Mouse (Mus musculus): ENCODE results near the gene Utp14b.

Utp14b gene

DNA sequence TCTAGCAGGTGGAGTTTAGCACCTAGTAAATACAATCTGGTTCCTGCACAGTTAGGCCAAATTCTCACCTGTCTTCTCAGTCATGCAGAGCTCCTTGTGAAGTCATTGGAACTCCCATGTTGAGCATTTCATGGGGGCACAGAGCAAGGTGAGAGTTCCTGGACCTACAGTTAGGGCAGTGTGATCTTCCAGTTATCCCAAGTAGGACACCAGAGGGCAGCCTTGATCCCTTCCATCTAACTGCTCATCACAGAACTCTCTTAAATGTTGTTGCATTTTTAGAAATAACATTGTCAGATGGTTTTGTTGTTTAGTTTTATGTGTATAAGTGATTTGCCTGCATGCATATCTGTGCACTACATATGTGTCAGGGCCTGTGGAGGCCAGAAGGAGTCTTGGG lies 29.0 kb downstream of the Utp14b start:
- DNase-seq (ENCODE audit: low read depth, low spot score), result no peak

DNA sequence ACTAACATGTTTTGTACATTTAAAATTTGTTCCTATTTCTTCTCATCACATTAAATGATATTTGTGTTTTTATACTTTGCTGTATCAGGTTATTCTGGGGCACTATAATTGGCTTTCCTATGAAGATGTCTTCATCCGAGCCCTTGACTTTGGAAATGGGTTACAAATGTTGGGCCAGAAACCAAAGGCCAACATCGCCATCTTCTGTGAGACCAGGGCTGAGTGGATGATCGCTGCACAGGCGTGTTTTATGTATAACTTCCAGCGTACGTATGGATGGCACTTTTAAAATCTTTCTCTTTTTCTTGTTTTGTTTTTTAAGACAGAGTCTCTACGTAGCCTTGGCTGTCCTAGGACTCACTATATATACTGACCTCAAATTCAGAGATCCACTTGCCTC lies 30.3 kb downstream of the Utp14b start:
- DNase-seq (ENCODE audit: low read depth, low spot score), result no peak

DNA sequence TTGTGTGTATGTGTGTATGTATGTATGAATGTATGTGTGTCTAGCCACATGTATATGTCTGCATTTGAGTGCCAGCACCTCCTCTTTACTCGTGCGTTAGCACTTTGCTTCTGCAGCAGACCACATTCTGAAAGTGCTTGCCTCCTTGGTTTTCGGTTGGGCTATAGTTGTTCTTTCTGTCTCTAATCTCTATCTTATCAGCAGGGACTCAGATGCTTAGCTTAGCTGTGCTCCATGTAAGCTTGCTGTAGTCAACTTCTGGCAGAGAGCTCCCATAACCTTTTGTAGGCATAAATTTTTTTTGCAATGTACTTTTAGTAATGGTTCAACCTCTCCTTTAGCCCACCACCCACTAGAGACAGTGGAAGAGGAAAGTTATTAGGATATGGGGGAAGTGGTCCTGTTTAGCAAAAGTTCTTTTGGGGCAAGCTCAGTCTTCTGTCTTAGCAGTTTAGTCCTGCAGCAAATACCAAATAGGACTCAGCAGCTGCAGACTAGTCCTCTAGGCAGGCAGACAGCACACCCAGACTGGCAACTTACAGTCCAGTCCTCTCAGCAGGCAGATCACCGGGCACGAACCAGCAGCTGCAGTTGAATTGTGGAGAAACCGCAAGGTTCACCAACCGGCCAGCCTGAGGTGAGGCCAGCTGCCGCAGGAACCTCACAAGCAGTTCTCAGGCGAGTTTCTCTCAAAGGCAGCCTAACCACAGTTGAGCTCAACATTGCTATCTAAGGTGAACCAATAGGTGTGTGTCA lies 36.8 kb downstream of the Utp14b start:
- no peak for DNase-seq (ENCODE audit: low read depth, low spot score)

DNA sequence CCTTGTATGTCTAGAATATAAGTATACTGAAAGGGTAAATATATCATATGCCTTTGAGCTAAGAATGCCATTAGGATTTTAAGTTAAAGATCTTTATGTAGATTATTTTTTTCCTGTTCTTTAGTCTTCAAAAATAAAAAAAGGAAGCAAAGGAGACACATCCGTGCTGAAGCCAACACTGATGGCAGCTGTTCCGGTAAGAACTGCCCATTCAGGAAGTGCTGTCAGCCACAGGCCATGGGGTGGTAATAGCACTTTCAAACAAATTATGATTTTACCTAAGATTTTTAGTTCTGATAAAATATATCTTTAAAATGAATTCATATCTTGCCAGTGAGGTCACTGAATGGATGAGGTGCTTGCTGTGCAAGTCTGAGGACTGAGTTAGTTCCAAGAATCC lies 38.5 kb downstream of the Utp14b start:
- DNase-seq (ENCODE audit: low read depth, low spot score), result no peak

DNA sequence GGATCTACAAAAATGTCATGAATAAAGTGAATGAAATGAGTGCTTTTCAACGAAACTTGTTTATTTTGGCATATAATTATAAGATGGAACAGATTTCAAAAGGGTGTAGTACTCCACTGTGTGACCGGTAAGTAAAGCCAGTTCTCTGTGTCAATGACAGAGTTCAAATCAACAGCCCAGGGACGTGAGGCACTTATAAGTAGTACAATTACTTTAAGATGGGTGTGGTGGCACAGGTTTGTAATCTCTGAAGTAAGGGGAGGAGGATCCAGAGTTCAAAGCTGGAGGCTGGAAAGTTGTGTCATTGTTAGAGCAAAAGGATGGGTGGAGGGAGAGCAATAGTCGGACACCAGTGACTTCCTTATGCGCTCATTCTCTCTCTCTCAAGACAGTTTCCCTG lies 39.1 kb downstream of the Utp14b start:
- DNase-seq (ENCODE audit: low read depth, low spot score), result no peak

DNA sequence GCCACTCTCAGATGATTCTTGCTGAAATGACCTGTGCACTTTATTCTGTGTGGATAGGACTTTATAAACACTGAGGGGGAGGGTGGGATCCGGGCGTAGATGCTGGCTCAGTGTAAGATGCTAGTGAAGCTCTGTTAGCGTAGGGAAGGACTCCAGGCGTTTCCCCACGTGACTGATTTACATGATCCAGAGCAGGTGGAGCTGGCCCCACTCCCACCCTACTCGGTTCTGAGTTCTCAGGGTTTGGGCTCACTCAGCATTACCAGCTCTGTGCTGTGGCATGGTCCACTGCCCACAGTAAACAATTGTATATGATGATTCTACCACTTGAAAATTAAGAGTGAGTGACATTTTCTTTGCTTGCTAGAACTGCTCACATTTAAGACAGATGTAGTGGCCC lies 40.3 kb downstream of the Utp14b start:
- no peak for DNase-seq (ENCODE audit: low read depth, low spot score)

DNA sequence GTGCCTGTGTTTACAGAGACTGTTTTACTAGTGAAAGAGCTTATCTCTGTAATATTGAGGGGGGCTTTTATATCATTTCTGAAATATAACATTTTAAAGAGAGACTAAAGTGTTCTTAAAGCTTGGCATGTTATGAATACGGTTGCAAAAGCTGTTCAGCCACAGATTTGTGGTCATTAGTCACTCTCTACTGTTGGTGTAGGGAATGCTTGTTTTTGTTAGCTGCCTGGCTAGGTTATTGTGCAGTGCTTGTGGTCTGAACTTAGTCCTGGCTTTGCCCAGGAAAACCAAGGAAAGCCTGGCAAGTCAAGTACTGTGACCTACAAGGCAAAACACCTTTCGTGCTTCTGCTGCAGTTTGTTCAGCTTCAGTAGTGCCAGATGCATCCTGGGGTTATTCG lies 43.9 kb downstream of the Utp14b start:
- DNase-seq (ENCODE audit: low read depth, low spot score), result no peak

DNA sequence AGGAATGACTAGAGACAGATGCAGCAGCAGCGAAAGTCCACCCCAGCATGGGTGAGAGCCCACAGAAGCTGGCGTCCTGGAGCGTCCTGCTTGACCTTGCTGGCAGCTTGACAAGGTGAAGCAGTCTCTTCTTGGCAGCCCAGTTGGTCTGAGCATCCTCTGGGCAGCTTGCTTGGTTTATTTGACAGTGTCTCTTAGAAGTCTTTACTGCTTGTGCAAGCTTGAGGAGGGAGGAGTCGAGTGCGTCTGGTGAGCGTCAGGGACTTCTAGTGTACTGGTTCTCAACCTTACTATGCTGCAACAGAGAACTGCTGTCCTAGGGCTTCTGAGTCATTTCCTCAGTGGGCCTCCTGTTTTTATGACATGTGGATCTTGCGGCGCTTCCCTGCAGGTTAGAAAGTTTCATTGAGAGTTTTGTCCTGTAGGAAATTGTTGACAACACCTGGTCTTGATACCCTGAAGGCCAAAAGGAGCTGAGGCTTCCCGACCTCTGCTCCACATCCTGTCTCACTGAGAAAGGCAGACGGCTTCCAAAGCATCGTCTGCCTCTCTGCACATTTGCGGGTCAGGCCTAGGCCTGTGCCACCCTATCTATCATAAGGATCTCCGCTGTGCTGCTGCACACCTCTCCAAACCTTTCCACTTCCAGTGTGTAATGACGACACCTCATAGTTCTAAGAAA lies 44.6 kb downstream of the Utp14b start:
- DNase-seq (ENCODE audit: low read depth, low spot score), result no peak

DNA sequence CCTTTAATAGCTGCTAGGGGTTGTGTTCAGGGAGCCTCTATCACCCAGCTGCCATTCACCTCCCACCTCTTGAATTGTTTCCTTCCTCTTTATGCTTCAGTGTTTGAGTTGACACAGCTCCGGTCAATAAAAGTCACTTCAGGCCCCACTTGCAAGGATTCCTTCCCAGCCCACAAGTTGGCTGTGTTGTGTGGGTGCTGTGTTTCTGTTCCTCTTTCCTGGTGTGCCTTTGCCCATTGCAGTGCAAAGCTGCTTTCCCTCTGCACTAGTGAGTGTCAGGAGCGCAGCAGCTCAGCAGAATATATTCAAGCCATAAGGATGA lies 45.1 kb downstream of the Utp14b start:
- no peak for DNase-seq (ENCODE audit: low read depth, low spot score)

DNA sequence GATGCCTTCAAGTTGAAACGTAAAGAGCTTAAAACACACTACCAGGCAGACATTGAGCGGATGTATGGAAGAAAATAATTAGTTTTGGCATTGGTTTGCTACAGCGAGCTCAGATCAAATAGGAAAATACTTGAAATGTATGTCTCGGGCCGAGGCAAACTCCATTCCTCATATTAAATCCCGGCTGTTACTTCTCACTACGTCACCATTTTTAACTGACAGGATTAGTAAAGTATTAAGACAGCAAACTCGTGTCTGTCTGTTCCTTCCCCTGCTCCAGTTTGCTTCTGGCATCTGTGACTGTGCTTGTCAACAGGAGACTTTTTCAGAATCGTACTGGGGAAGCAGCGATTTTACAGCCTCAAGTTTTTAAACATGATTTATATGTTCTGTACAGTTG lies 48.5 kb downstream of the Utp14b start:
- no peak for DNase-seq (ENCODE audit: low read depth, low spot score)

DNA sequence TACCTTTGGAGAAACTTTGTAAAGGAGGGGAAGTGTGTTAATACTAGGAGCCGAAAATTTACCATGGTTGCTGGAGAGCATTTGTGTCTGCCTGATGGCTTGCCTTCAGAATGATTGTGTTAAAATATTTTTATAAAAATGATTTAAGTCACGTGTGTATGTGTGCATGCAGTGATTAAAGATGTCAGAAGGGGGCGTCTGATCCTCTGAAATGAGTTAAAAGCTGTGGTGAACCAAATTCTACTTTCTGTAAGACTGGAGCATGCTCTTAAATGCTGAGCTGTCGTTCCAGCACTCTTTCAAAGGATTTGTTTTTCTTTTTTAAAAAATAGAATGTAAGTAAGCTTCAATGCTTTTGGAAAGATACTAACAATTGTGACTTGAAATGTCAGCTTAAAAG lies 49.4 kb downstream of the Utp14b start:
- DNase-seq (ENCODE audit: low read depth, low spot score), result no peak

DNA sequence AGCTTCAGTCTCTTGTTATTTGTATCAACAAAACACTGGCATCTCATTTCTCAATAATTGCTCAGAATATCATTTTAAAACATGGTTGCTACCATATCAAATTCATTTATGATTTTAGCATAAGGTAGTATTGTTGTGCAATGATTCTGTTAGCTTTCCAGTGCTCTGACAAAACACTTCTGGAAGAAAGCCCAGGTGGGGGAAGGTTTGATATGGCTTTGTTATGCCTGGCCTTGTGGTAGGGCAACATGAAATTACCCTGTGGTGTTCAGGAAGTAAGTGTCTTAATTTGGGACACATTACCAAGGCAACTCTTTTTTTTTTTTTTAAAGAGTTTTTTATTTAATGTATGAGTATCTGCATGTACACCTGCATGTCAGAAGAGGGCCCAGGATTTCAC lies 52.2 kb downstream of the Utp14b start:
- DNase-seq (ENCODE audit: low read depth, low spot score), result no peak

DNA sequence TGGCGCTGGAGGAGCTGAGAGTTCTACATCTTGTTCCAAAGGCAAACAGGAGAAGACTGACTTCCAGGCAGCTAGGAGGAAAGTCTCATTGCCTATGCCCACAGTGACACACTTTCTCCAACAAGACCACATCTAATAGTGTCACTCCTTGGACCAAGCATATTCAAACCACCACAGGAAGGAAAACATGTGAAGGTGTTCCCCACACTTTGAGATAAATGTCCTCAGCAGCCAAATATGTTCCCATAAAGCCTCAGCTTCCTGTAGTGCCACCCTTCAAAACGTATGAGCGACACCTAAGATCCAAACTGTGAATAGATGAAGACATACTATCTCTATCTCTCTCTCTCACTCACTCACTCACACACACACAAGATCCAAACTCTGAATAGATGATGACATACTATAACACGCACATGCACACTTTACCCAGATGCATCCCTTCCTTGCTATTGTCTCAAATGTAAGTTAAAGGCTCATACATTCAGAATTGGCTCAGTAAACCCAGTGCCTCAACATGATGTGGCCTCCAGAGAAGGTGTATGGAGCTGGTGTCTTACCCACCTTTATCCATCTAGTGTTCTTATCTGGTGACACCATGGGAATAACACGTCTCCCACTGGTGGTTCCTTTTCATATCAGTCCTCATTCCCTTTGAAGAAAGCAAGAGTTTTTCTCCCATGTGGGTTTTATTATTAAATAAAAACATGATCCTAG lies 52.9 kb downstream of the Utp14b start:
- no peak for DNase-seq (ENCODE audit: low read depth, low spot score)
